Mouse (Mus musculus): Measurements from ENCODE around the gene Fbxl12.

DNA sequence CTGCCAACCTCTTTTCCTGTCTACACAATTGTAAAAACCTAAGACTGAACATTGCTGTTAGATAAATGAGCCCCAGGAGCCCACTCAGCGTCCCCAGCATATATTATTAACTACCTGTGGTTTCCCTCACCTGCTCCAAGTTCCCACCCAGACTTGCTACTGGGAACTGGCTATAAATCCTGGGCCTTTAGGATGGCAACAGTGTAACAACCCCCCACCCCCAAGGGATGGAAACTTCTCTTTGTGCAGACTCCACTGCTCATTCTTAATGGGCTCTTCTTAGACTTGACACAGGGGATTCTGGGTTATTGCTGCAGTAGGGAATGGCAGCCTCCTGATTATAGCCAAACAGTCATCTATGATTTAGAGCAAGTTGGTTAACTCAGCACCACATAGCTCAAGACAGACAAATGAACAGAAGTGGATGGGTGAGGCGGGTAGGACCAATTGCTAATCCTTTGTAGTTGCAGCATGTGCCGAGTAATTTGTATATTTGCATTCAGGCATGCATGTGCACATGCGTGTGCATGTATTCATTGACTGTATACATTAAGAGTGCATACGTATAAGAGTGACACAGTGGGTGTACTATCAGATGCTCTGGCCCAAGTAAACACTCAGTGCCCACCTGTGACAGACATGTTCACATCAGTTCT lies 20.5 kb upstream of the Fbxl12 start:
- TF ChIP-seq CTCF (IDR thresholded peaks at IDR 0.05; ENCODE audit: extremely low read depth, insufficient read depth, low read length) (no peak), POLR2A (IDR thresholded peaks at IDR 0.05; ENCODE audit: extremely low read depth, insufficient read depth, low read length) (no peak)

Data from cortical plate, adult 2 months (tissue).